Mouse (Mus musculus): Measurements from ENCODE around the gene Zan.

DNA sequence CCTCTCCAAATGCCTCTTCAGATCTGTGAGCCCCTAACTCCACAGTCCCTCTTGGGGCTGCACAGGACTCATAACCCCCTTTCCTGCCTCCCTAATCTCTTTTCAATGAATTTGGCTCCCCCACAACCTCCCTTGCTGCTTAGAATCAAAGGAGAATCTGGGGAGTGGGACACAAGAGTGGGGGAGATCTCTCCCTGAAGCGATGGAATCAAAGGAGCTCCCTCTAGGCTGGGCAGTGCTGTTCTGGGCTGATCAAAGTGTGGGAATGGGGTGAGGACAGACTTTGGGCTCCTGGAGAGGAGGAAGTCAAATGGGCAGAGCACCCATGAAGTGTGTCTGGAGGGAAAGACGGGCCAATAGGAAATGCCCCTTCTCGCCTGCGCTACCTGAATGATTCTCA, 125.5 kb downstream of the Zan start:
- no peak for TF ChIP-seq CTCF (IDR thresholded peaks at IDR 0.05; ENCODE audit: low read depth)
- no peak for TF ChIP-seq EP300 (optimal IDR thresholded peaks at IDR 0.05)

All from stomach, postnatal 0 days (tissue).